Mouse (Mus musculus): ENCODE data around the gene Pde10a. TPM values are rescaled to one million over a fixed set of nuclear protein-coding genes. Genes with fewer than 3 reads are reported as not detected.
A peak's percentile ranks its signal among the peaks of the same experiment; 100 is the strongest.

Pde10a gene
- polyA plus RNA-seq, 1 experiment from 2014 or later, result 11.4 TPM

DNA sequence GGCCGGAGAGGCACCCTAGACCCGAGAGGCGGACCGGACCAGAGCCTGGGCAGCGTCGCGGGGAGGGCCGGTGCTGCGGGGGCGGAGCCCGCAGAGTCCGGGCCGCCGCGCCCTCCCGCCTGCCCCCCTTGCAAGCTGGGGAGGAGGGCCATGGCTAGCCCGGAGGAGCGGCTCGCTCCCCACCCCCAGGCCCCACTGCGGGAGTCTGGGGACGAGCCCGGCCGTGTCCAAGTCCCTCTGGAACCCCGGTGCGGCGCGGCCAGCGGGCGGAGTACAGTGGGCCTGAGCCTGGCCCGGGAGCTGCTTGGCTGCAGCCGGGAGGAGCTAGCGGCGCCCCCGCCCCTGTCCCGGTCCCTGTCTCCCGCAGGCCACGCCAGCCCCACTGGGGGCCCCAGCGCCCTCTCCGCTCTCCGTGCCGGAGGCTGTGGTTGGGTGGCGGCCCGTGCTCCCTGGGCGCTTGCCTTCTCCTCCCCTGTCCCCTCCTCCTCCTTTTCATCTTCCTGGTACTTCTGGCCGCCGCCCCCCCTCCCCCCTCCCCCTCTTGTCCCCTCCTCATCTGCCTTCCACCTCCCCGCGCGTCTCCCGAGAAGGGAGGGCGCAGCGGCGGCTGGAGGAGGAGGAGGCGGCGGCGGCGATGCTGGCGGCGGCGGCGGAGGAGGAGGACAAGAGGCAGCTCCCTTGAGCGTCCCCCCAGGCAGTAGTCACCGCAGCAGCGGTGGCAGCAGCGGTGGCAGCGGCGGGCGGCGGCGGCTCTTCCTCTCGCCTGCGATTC is 276.1 kb downstream of the Pde10a start:
- H3K9me3 ChIP-seq, result no peaks in the 10 kb centered on the region
- H3K27me3 ChIP-seq (replicated peaks), result peaks cover 36% of the 10 kb centered on the region
- peak overlapping the region; percentile 77 for H3K4me3 ChIP-seq
- ATAC-seq (ENCODE audit: low FRiP score, low read depth), result peak; percentile 81
- peak overlapping the region; percentile 90 for H3K9ac ChIP-seq
- H3K4me1 ChIP-seq, result peaks cover 30% of the 10 kb centered on the region
- H3K36me3 ChIP-seq, result no peaks in the 10 kb centered on the region
- peak overlapping the region; percentile 82 for H3K27ac ChIP-seq
- peak overlapping the region; percentile 94 for H3K4me2 ChIP-seq (replicated peaks)
- WGBS, result under 1% methylated on average over 47 of the region's 72 CpGs

GRCm38 (mm10) chr17:8801855-8802104 is 276.6 kb downstream of the Pde10a start:
- H3K4me3 ChIP-seq, result peak overlapping the region; percentile 77
- H3K9ac ChIP-seq, result peak overlapping the region; percentile 90
- H3K4me2 ChIP-seq (replicated peaks), result peak overlapping the region; percentile 94
- H3K36me3 ChIP-seq, result no peaks in the 10 kb centered on the region
- H3K27ac ChIP-seq, result peak overlapping the region; percentile 82
- WGBS, result under 1% methylated on average over 31 of the region's 31 CpGs
- H3K27me3 ChIP-seq (replicated peaks), result peaks cover 36% of the 10 kb centered on the region
- ATAC-seq (ENCODE audit: low FRiP score, low read depth), result peak; percentile 11
- peaks cover 30% of the 10 kb centered on the region for H3K4me1 ChIP-seq
- H3K9me3 ChIP-seq, result no peaks in the 10 kb centered on the region

- Histone ChIP-seq H3K4me3 (peak overlapping the region; percentile 77), H3K27ac (peak overlapping the region; percentile 82), H3K9ac (peak overlapping the region; percentile 90), H3K4me2 (replicated peaks) (peak overlapping the region; percentile 94), H3K36me3 (no peaks in the 10 kb centered on the region), H3K4me1 (peaks cover 30% of the 10 kb centered on the region), H3K27me3 (replicated peaks) (peaks cover 35% of the 10 kb centered on the region), H3K9me3 (no peaks in the 10 kb centered on the region)
- ATAC-seq (ENCODE audit: low FRiP score, low read depth), result peak; percentile 39
- WGBS, result 1% methylated on average over 33 of the region's 33 CpGs
Observed at GRCm38 (mm10) chr17:8802161-8802888, 277.2 kb downstream of the Pde10a start.

DNA sequence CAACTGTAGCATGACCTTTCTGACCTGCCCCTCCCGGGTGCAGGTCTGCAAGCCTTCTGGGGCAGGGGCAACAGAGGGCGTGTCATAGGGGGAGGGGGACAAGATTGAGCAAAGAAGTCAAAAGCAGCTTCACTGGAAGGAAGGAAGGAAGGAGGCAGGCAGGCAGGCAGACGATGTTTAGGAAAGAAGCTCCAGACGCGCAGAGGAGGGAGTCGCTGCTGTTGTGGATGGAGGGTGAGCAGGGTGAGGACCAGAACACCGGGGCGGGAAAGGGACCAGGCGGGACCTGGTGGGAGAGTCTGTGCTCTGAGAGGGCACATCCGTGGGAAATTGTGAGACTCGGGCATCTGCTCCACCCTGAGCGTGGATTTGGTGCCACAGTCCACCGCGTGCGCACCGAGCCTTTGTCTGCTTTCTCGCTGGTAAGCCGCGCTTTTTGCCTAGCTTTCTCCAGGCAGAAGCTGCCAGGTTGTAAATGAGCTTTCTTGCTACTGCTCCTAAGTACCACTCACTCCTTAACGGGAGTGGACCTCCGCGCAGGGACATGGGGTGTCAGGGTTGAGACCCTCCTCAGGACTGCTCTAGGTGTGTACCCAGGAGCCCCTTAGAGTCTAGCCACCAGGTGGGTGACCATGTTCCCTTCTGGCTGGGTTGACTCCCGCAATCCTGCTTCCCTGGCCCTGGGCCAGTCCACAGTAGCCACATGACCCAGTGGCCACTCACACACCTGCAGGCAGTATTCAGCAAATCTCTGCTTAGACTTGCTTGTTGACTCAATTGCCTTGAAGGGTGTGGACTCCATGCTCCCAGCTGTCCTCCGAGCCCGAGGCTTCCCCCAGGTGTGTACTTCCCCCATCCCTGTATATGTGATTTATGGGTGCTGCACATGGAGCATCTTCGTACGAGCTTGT is 278.0 kb downstream of the Pde10a start:
- Histone ChIP-seq H3K9me3 (no peaks in the 10 kb centered on the region), H3K9ac (peak overlapping the region; percentile 90), H3K4me1 (peaks cover 30% of the 10 kb centered on the region), H3K4me3 (peak overlapping the region; percentile 77), H3K36me3 (no peaks in the 10 kb centered on the region), H3K27ac (0 out of 2 replicates have a peak overlapping the region, but pooled peaks have one; percentile 6), H3K4me2 (replicated peaks) (peak overlapping the region; percentile 94), H3K27me3 (replicated peaks) (peaks cover 29% of the 10 kb centered on the region)
- ATAC-seq (ENCODE audit: low FRiP score, low read depth), result no peak
- WGBS, result 8% methylated on average over 27 of the region's 27 CpGs

DNA sequence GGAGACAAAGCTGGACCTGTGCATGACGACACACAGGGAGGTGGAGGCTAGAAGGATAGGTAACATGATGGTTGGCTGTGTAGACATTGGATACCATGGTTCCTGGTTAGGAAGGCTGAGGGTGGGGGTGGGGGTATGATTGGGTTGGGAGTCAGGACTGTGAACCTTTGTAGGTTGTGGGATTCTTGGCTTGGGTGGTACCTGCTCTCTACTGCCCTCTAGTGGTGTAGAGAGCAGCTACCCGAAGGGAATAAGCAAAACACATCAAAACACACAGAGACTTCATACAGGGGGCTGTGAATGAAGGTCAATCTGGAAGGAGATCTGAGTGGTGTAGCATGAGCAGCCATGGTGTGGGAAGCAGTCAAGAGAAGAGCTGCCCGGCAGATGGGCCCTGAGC is 282.2 kb downstream of the Pde10a start:
- no peak overlapping the region for H3K27ac ChIP-seq
- ATAC-seq (ENCODE audit: low FRiP score, low read depth), result no peak
- WGBS, result 45% methylated on average over 3 of the region's 3 CpGs

DNA sequence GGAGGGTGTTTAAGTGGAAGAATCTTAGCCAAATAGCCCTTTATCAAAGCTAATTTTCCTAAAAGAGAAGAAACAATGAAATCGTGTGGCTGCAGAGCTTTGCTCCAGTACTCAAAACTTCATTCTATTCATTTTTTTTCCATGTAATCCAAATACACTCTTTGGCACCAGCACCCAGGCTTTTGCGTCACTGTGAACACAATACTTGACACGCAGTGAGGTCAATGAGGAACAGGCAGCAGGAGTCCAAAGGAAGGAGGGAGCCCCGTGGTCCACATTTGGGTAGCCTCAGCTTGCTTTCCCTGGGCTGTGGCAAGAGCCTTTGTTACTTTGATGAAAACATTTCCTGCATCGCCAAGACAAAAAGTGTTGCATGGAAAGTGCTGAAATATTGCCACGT is 284.6 kb downstream of the Pde10a start:
- 80% methylated on average over 6 of the region's 6 CpGs for WGBS
- H3K9ac ChIP-seq, result no peak overlapping the region
- H3K4me3 ChIP-seq, result no peak overlapping the region
- peaks cover 14% of the 10 kb centered on the region; the same call in 1 of the 2 replicates for H3K4me1 ChIP-seq
- no peak overlapping the region for H3K27ac ChIP-seq
- no peaks in the 10 kb centered on the region for H3K36me3 ChIP-seq
- no peak for ATAC-seq (ENCODE audit: low FRiP score, low read depth)
- no peaks in the 10 kb centered on the region for H3K27me3 ChIP-seq (replicated peaks)
- no peak overlapping the region for H3K4me2 ChIP-seq (replicated peaks)
- H3K9me3 ChIP-seq, result no peaks in the 10 kb centered on the region

More for the DNA sequence above, 282.2 kb downstream of the Pde10a start:
- peaks cover 7% of the 10 kb centered on the region; the same call in 1 of the 2 replicates for H3K27me3 ChIP-seq (replicated peaks)
- H3K9me3 ChIP-seq, result no peaks in the 10 kb centered on the region
- H3K9ac ChIP-seq, result no peak overlapping the region
- no peak overlapping the region for H3K4me3 ChIP-seq
- peaks cover 28% of the 10 kb centered on the region for H3K4me1 ChIP-seq
- H3K36me3 ChIP-seq, result no peaks in the 10 kb centered on the region
- H3K4me2 ChIP-seq (replicated peaks), result no peak overlapping the region

DNA sequence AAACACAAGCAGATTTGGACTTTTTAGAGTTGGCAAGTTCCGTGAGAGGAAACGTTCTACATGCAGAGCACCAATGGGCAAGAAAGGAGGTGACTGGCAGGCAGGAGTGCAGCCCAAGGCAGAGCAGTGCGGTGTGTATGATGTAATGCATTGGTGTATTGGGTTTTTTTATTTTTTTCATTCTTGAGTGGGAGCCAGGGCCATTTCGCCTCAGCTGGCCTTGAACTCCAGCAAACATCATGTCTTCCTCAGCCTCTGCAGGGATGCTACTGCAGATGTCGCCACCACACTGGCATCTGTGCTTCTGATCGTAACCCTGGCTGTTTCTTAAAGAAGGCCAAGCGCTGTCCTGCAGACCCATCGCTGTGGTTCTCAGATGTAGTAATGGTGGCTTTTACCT is 285.0 kb downstream of the Pde10a start:
- Histone ChIP-seq H3K27ac (no peak overlapping the region), H3K27me3 (replicated peaks) (no peaks in the 10 kb centered on the region), H3K4me1 (peaks cover 11% of the 10 kb centered on the region; the same call in 1 of the 2 replicates), H3K4me3 (no peak overlapping the region), H3K9ac (no peak overlapping the region), H3K9me3 (no peaks in the 10 kb centered on the region), H3K4me2 (replicated peaks) (no peak overlapping the region), H3K36me3 (no peaks in the 10 kb centered on the region)
- ATAC-seq (ENCODE audit: low FRiP score, low read depth), result no peak
- 91% methylated on average over 8 of the region's 8 CpGs for WGBS

- Histone ChIP-seq H3K36me3 (no peaks in the 10 kb centered on the region), H3K27me3 (replicated peaks) (no peaks in the 10 kb centered on the region), H3K4me2 (replicated peaks) (no peak overlapping the region), H3K4me1 (peaks cover 11% of the 10 kb centered on the region; the same call in 1 of the 2 replicates), H3K9me3 (no peaks in the 10 kb centered on the region), H3K9ac (no peak overlapping the region), H3K4me3 (no peak overlapping the region), H3K27ac (no peak overlapping the region)
- WGBS, result 63% methylated on average over 12 of the region's 12 CpGs
- no peak for ATAC-seq (ENCODE audit: low FRiP score, low read depth)
Observed at GRCm38 (mm10) chr17:8812228-8812865, 287.2 kb downstream of the Pde10a start.

DNA sequence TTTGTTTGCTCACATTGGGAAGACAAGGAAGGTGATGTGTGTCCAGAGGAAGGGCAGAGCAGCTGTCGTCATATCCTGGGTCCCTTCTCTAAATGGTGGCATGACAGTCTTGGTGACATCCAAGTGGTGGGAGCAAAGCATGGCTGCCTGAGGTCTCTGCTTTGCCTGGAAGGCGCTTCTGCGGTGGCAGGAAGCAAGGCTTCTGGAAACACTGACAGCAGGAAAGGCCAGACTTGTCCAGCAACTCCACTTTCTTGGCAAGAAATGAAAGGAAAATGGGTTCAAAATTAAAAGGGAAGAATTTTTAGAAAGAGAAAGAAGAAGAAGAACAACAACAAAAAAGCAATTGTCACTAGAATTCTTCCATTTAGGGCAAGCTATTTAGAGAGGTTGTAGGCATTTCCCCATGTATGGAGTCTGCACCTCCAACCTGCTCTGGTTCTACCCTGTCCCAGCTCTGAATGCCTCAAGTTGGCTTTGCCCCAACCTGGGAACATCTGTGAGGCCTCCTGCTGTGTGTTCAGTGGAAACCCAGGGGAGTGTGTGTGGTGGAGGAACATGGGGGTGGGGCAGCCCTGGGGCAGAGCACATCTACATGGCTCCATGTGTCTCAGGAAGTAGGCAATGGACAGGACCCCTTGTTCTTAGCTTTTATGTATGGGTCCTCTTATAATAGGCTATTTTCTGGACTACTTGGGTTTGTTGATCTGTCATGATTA is 288.8 kb downstream of the Pde10a start:
- Histone ChIP-seq H3K9me3 (no peaks in the 10 kb centered on the region), H3K27me3 (replicated peaks) (no peaks in the 10 kb centered on the region), H3K4me1 (peaks cover 6% of the 10 kb centered on the region; the same call in 1 of the 2 replicates), H3K27ac (no peak overlapping the region), H3K9ac (no peak overlapping the region), H3K4me3 (no peak overlapping the region), H3K4me2 (replicated peaks) (no peak overlapping the region), H3K36me3 (no peaks in the 10 kb centered on the region)
- ATAC-seq (ENCODE audit: low FRiP score, low read depth), result no peak
- WGBS, result 88% methylated on average over 3 of the region's 3 CpGs

GRCm38 (mm10) chr17:8815376-8815775 is 290.2 kb downstream of the Pde10a start:
- WGBS, result 88% methylated on average over 3 of the region's 3 CpGs

GRCm38 (mm10) chr17:8815864-8816263 is 290.7 kb downstream of the Pde10a start:
- Histone ChIP-seq H3K27ac (no peak overlapping the region), H3K9me3 (no peaks in the 10 kb centered on the region), H3K4me1 (peaks cover 6% of the 10 kb centered on the region; the same call in 1 of the 2 replicates), H3K4me2 (replicated peaks) (no peak overlapping the region), H3K9ac (no peak overlapping the region), H3K4me3 (no peak overlapping the region), H3K36me3 (no peaks in the 10 kb centered on the region), H3K27me3 (replicated peaks) (no peaks in the 10 kb centered on the region)
- no peak for ATAC-seq (ENCODE audit: low FRiP score, low read depth)
- 79% methylated on average over 5 of the region's 5 CpGs for WGBS

More at GRCm38 (mm10) chr17:8815376-8815775, 290.2 kb downstream of the Pde10a start:
- H3K9me3 ChIP-seq, result no peaks in the 10 kb centered on the region
- no peak overlapping the region for H3K4me3 ChIP-seq
- no peak overlapping the region for H3K9ac ChIP-seq
- H3K36me3 ChIP-seq, result no peaks in the 10 kb centered on the region
- no peaks in the 10 kb centered on the region for H3K27me3 ChIP-seq (replicated peaks)
- no peak overlapping the region for H3K27ac ChIP-seq
- no peak for ATAC-seq (ENCODE audit: low FRiP score, low read depth)
- H3K4me1 ChIP-seq, result peaks cover 6% of the 10 kb centered on the region; the same call in 1 of the 2 replicates
- no peak overlapping the region for H3K4me2 ChIP-seq (replicated peaks)
